Mouse (Mus musculus): ENCODE results near the gene Il9r. TPM values are rescaled to one million over a fixed set of nuclear protein-coding genes. Genes with fewer than 3 reads are reported as not detected.
"Not testable (repeated sequence)": the region's sequence is repeated elsewhere in the genome, so short reads cannot be mapped to it uniquely, and the experiment has no call there.

Il9r gene
- total RNA-seq, 1 experiment, result 0.13 TPM

- H3K36me3 ChIP-seq (ENCODE audit: control insufficient read depth, insufficient read depth, low read length, poor library complexity, severe bottlenecking), result peaks cover 37% of the 10 kb centered on the region; the same call in 1 of the 2 replicates
- DNase-seq (ENCODE audit: low read depth, low spot score), result no peak
- H3K9me3 ChIP-seq (ENCODE audit: control insufficient read depth, insufficient read depth, low read depth, low read length), result no peaks in the 10 kb centered on the region
- in situ Hi-C loops (cut with MboI; ENCODE audit: low sequenced_read_pairs in 2 of 2, unreplicated experiment in 2 of 2), result no loop called here
- H3K4me1 ChIP-seq (ENCODE audit: control insufficient read depth in 2 of 2, insufficient read depth in 2 of 2, low read length in 2 of 2, poor library complexity in 1 of 2), result peaks cover 2 to 23% of the 10 kb centered on the region in 2 experiments; a peak in 2 of 4 replicates
- no peak overlapping the region for H3K9ac ChIP-seq (ENCODE audit: insufficient read depth, low read depth, low read length, poor library complexity, severe bottlenecking)
- H3K4me3 ChIP-seq (ENCODE audit: insufficient read depth in 1 of 2, low read depth in 1 of 2, low read length in 2 of 2, poor library complexity in 1 of 2, severe bottlenecking in 1 of 2), result no peak overlapping the region
- TF ChIP-seq ZC3H11A (IDR thresholded peaks at IDR 0.05; ENCODE audit: borderline replicate concordance, low read depth, low read length), result no peak
- no peak for TF ChIP-seq MAFK (IDR thresholded peaks at IDR 0.05; ENCODE audit: insufficient read depth, low read depth, low read length)
- TF ChIP-seq HCFC1 (IDR thresholded peaks at IDR 0.05; ENCODE audit: borderline replicate concordance, insufficient read depth, low read length), result no peak
- H3K27ac ChIP-seq (ENCODE audit: insufficient read depth, low read depth, low read length, poor library complexity, severe bottlenecking), result no peak overlapping the region
Measured at GRCm38 (mm10) chr11:32215372-32216162, 15.5 kb upstream of the Il9r start.

DNA sequence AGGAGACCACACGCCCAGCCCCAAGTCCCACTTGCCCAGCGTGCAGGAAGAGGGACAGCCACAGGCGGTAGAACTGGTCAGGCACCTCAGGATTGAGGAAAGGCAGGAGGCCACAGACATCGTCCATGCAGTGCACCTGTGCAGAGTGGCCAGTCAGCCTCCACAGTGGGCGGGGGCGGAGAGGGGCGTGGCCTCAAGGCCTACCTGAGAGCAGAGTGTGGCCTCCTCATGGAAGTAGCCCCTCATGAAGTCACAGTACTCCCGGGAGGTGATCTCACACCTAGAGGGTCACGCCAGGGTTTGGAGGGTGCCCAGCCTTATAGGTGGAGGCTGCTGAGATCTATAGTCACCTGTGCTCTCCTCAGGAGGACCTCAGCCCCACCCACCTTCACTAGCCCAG is 10.5 kb upstream of the Il9r start:
- in situ Hi-C loops (cut with MboI; ENCODE audit: low sequenced_read_pairs in 2 of 2, unreplicated experiment in 2 of 2), result no loop called here
- H3K9me3 ChIP-seq (ENCODE audit: control insufficient read depth, insufficient read depth, low read depth, low read length), result no peaks in the 10 kb centered on the region
- H3K4me1 ChIP-seq (ENCODE audit: control insufficient read depth in 2 of 2, insufficient read depth in 2 of 2, low read length in 2 of 2, poor library complexity in 1 of 2), result peaks cover 2 to 5% of the 10 kb centered on the region in 2 experiments; a peak in 2 of 4 replicates
- no peak overlapping the region for H3K4me3 ChIP-seq (ENCODE audit: insufficient read depth in 1 of 2, low read depth in 1 of 2, low read length in 2 of 2, poor library complexity in 1 of 2, severe bottlenecking in 1 of 2)
- TF ChIP-seq HCFC1 (IDR thresholded peaks at IDR 0.05; ENCODE audit: borderline replicate concordance, insufficient read depth, low read length), result no peak
- no peak for TF ChIP-seq ZNF384 (IDR thresholded peaks at IDR 0.05; ENCODE audit: low read depth, low read length)
- TF ChIP-seq CHD2 (IDR thresholded peaks at IDR 0.05; ENCODE audit: low read depth, low read length), result no peak
- TF ChIP-seq ZC3H11A (IDR thresholded peaks at IDR 0.05; ENCODE audit: borderline replicate concordance, low read depth, low read length), result no peak
- TF ChIP-seq MAFK (IDR thresholded peaks at IDR 0.05; ENCODE audit: insufficient read depth, low read depth, low read length), result no peak
- peaks cover 59% of the 10 kb centered on the region; the same call in 1 of the 2 replicates for H3K36me3 ChIP-seq (ENCODE audit: control insufficient read depth, insufficient read depth, low read length, poor library complexity, severe bottlenecking)
- H3K9ac ChIP-seq (ENCODE audit: insufficient read depth, low read depth, low read length, poor library complexity, severe bottlenecking), result no peak overlapping the region
- DNase-seq (ENCODE audit: low read depth, low spot score), result no peak
- no peak overlapping the region for H3K27ac ChIP-seq (ENCODE audit: insufficient read depth, low read depth, low read length, poor library complexity, severe bottlenecking)

- peaks cover 0 to 3% of the 10 kb centered on the region in 2 experiments; a peak in 2 of 4 replicates for H3K4me1 ChIP-seq (ENCODE audit: control insufficient read depth in 2 of 2, insufficient read depth in 2 of 2, low read length in 2 of 2, poor library complexity in 1 of 2)
- H3K36me3 ChIP-seq (ENCODE audit: control insufficient read depth, insufficient read depth, low read length, poor library complexity, severe bottlenecking), result peaks cover 23% of the 10 kb centered on the region; the same call in 1 of the 2 replicates
- peak within 1 kb of the TSS; percentile 78 to 81 for H3K4me3 ChIP-seq (ENCODE audit: insufficient read depth in 1 of 2, low read depth in 1 of 2, low read length in 2 of 2, poor library complexity in 1 of 2, severe bottlenecking in 1 of 2)
- no peak within 1 kb of the TSS; the same call in 1 of the 2 replicates for H3K27ac ChIP-seq (ENCODE audit: insufficient read depth, low read depth, low read length, poor library complexity, severe bottlenecking)
- in situ Hi-C loops (cut with MboI; ENCODE audit: low sequenced_read_pairs in 2 of 2, unreplicated experiment in 2 of 2), result no loop called here
- no peaks in the 10 kb centered on the region for H3K9me3 ChIP-seq (ENCODE audit: control insufficient read depth, insufficient read depth, low read depth, low read length)
- DNase-seq (ENCODE audit: low read depth, low spot score), result peak; percentile 97
- peak within 1 kb of the TSS; percentile 77 for H3K9ac ChIP-seq (ENCODE audit: insufficient read depth, low read depth, low read length, poor library complexity, severe bottlenecking)
- TF ChIP-seq ZC3H11A (IDR thresholded peaks at IDR 0.05; ENCODE audit: borderline replicate concordance, low read depth, low read length) (0 out of 2 replicates have a peak, but pooled peaks have one; percentile 15), MAFK (IDR thresholded peaks at IDR 0.05; ENCODE audit: insufficient read depth, low read depth, low read length) (no peak), ZNF384 (IDR thresholded peaks at IDR 0.05; ENCODE audit: low read depth, low read length) (no peak), HCFC1 (IDR thresholded peaks at IDR 0.05; ENCODE audit: borderline replicate concordance, insufficient read depth, low read length) (no peak), CHD2 (IDR thresholded peaks at IDR 0.05; ENCODE audit: low read depth, low read length) (peak; percentile 68; the same call in 1 of the 2 replicates)
Measured at GRCm38 (mm10) chr11:32205058-32205873, 5.2 kb upstream of the Il9r start, which contains the start of gene Snrnp25. TSS of gene Snrnp25 (plus strand) at chr11:32205415.

DNA sequence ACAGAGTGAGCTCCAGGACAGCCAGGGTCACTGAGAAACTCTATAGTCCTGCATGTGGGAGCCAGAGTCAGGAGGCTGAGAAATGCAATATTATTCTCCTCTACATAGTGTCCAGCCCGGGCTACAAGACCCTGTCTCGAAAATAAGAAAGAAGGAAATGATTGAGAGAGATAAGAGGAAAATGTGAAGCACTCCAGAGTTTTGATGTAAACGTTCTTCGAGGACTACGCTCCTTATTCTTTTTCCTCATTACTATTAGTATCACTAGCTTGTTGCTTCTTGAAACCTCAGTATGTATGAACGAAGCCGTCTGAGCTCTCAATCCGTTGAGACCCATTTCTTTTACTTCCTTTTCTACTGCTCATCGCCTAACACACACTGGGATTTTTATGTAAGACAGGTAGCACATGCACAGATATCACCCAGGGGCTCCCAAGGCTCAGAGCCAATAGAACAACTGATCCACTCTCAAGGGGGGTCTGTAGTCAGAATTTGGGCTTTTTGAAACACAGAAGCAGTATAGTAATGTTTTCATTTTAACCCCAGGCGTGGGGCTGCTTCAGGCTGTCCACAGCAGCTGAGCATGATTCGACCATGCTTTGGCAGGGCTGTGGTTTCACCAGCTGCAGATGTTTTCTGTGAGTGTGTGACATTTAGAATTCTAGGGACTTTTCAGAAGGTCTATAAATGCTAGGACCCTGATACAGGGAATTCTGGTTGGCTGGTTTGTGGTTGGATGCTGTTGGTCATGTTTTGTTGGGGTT is 2.0 kb upstream of the Il9r start:
- Histone ChIP-seq H3K9me3 (ENCODE audit: control insufficient read depth, insufficient read depth, low read depth, low read length) (no peaks in the 10 kb centered on the region), H3K9ac (ENCODE audit: insufficient read depth, low read depth, low read length, poor library complexity, severe bottlenecking) (no peak overlapping the region), H3K36me3 (ENCODE audit: control insufficient read depth, insufficient read depth, low read length, poor library complexity, severe bottlenecking) (no peaks in the 10 kb centered on the region), H3K4me3 (ENCODE audit: insufficient read depth in 1 of 2, low read depth in 1 of 2, low read length in 2 of 2, poor library complexity in 1 of 2, severe bottlenecking in 1 of 2) (no peak overlapping the region), H3K27ac (ENCODE audit: insufficient read depth, low read depth, low read length, poor library complexity, severe bottlenecking) (no peak overlapping the region), H3K4me1 (ENCODE audit: control insufficient read depth in 2 of 2, insufficient read depth in 2 of 2, low read length in 2 of 2, poor library complexity in 1 of 2) (peaks cover 0 to 6% of the 10 kb centered on the region in 2 experiments; a peak in 2 of 4 replicates)
- TF ChIP-seq ZNF384 (IDR thresholded peaks at IDR 0.05; ENCODE audit: low read depth, low read length) (no peak), ZC3H11A (IDR thresholded peaks at IDR 0.05; ENCODE audit: borderline replicate concordance, low read depth, low read length) (no peak), HCFC1 (IDR thresholded peaks at IDR 0.05; ENCODE audit: borderline replicate concordance, insufficient read depth, low read length) (no peak), MAFK (IDR thresholded peaks at IDR 0.05; ENCODE audit: insufficient read depth, low read depth, low read length) (no peak), CHD2 (IDR thresholded peaks at IDR 0.05; ENCODE audit: low read depth, low read length) (no peak)
- DNase-seq (ENCODE audit: low read depth, low spot score), result no peak
- in situ Hi-C loops (cut with MboI; ENCODE audit: low sequenced_read_pairs in 2 of 2, unreplicated experiment in 2 of 2), result no loop called here

DNA sequence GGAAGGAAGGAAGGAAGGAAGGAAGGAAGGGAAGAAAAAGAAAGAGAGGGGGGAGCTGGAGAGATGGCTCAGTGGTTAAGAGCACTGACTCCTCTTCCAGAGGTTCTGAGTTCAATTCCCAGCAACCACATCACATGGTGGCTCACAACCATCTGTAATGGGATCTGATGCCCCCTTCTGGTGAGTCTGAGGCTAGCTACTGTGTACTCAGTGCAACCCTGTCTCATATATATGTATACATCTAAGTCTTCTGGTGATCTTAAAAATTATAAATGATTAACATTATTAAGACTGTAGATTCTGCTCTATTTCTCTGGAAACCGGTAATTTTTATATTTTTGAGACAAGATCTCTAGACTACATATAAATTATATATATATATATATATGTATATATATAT is 913 bp upstream of the Il9r start:
- in situ Hi-C loops (cut with MboI; ENCODE audit: low sequenced_read_pairs in 2 of 2, unreplicated experiment in 2 of 2); H3K4me1 ChIP-seq (ENCODE audit: control insufficient read depth in 2 of 2, insufficient read depth in 2 of 2, low read length in 2 of 2, poor library complexity in 1 of 2); H3K9ac ChIP-seq (ENCODE audit: insufficient read depth, low read depth, low read length, poor library complexity, severe bottlenecking): not testable (repeated sequence)

More for the DNA sequence above, 913 bp upstream of the Il9r start:
- not testable (repeated sequence) for H3K9me3 ChIP-seq (ENCODE audit: control insufficient read depth, insufficient read depth, low read depth, low read length); H3K27ac ChIP-seq (ENCODE audit: insufficient read depth, low read depth, low read length, poor library complexity, severe bottlenecking); DNase-seq (ENCODE audit: low read depth, low spot score); H3K36me3 ChIP-seq (ENCODE audit: control insufficient read depth, insufficient read depth, low read length, poor library complexity, severe bottlenecking); H3K4me3 ChIP-seq (ENCODE audit: insufficient read depth in 1 of 2, low read depth in 1 of 2, low read length in 2 of 2, poor library complexity in 1 of 2, severe bottlenecking in 1 of 2)
